Mouse (Mus musculus): ENCODE measurements around the gene Fgfrl1. TPM values are rescaled to one million over a fixed set of nuclear protein-coding genes. Genes with fewer than 3 reads are reported as not detected.
"Not testable (repeated sequence)": the region's sequence is repeated elsewhere in the genome, so short reads cannot be mapped to it uniquely, and the experiment has no call there.

Gene Fgfrl1
- polyA plus RNA-seq, 1 experiment from 2014 or later = 11.2 TPM

GRCm38 (mm10) chr5:108751258-108751657, 59.1 kb downstream of the Fgfrl1 start:
- H3K27me3 ChIP-seq (ENCODE audit: control insufficient read depth, insufficient read depth, low read depth, low read length); H3K4me2 ChIP-seq (ENCODE audit: low read depth, low read length); H3K4me1 ChIP-seq (replicated peaks; ENCODE audit: control insufficient read depth, insufficient read depth, low read length); H3K27ac ChIP-seq (ENCODE audit: low read length); H3K4me3 ChIP-seq (ENCODE audit: low read length); H3K36me3 ChIP-seq (ENCODE audit: control insufficient read depth, insufficient read depth, low read length); ATAC-seq (ENCODE audit: low read depth); H3K9ac ChIP-seq (ENCODE audit: low read length); H3K9me3 ChIP-seq (ENCODE audit: control insufficient read depth, low read length): not testable (repeated sequence)
- 80% methylated on average over 4 of the region's 4 CpGs for WGBS

Other genes with a start within 250 kb of the Fgfrl1 start
- 0.54 and 0.60 TPM in 2 replicates for gene Mfsd7a, start 243.5 kb upstream of the Fgfrl1 start, polyA plus RNA-seq (2015; fragmentation: Nextera tagmentation; extraction: Ambion mirVana)
- 16.9 and 18.9 TPM in 2 replicates for gene Pcgf3, start 231.2 kb upstream of the Fgfrl1 start, polyA plus RNA-seq (2015; fragmentation: Nextera tagmentation; extraction: Ambion mirVana)
- gene Cplx1, start 142.4 kb upstream of the Fgfrl1 start, polyA plus RNA-seq (2015; fragmentation: Nextera tagmentation; extraction: Ambion mirVana) = 0.95 and 1.3 TPM in 2 replicates
- 51.7 and 57.1 TPM in 2 replicates for gene Gak, start 62.6 kb upstream of the Fgfrl1 start, polyA plus RNA-seq (2015; fragmentation: Nextera tagmentation; extraction: Ambion mirVana)
- 30.0 and 30.8 TPM in 2 replicates for gene Tmem175, start 62.6 kb upstream of the Fgfrl1 start, polyA plus RNA-seq (2015; fragmentation: Nextera tagmentation; extraction: Ambion mirVana)
- gene Idua, start 32.1 kb upstream of the Fgfrl1 start, polyA plus RNA-seq (2015; fragmentation: Nextera tagmentation; extraction: Ambion mirVana) = 13.8 and 15.7 TPM in 2 replicates
- gene Dgkq, start 22.7 kb upstream of the Fgfrl1 start, polyA plus RNA-seq (2015; fragmentation: Nextera tagmentation; extraction: Ambion mirVana) = 11.0 and 12.7 TPM in 2 replicates
- 0.51 and 0.75 TPM in 2 replicates for gene Slc26a1, start 16.8 kb upstream of the Fgfrl1 start, polyA plus RNA-seq (2015; fragmentation: Nextera tagmentation; extraction: Ambion mirVana)
- gene Rnf212, start 82.6 kb downstream of the Fgfrl1 start, polyA plus RNA-seq (2015; fragmentation: Nextera tagmentation; extraction: Ambion mirVana) = not detected in 2 replicates
- gene Tmed11, start 103.0 kb downstream of the Fgfrl1 start, polyA plus RNA-seq (2015; fragmentation: Nextera tagmentation; extraction: Ambion mirVana) = not detected in 2 replicates
- not detected in 2 replicates for gene Vmn2r8, start 116.5 kb downstream of the Fgfrl1 start, polyA plus RNA-seq (2015; fragmentation: Nextera tagmentation; extraction: Ambion mirVana)
- not detected in 2 replicates for gene Vmn2r9, start 160.2 kb downstream of the Fgfrl1 start, polyA plus RNA-seq (2015; fragmentation: Nextera tagmentation; extraction: Ambion mirVana)